Mouse (Mus musculus) heart, postnatal 14 days (tissue): ENCODE measurements around the gene Lacc1. TPM values are rescaled to one million over a fixed set of nuclear protein-coding genes. Genes with fewer than 3 reads are reported as not detected.
"Not testable (repeated sequence)": the region's sequence is repeated elsewhere in the genome, so short reads cannot be mapped to it uniquely, and the experiment has no call there.

Source experiments
- DNase-seq, 2 experiments: peaks; one replicate each; pipeline ENCODE4 v3.0.0; 2021 to 2022
- intact Hi-C: fragments of 180-260 bp; cut with DNase I; formaldehyde crosslinking; loops from one replicate; pipeline ENCODE4 v1.15.1; 2025
- long read RNA-seq, 2 experiments: library from polyadenylated mRNA; stranded (forward); transcript quantifications; one replicate each; pipeline ENCODE4 v2.0.0; 2021
- total RNA-seq, 2 experiments: library from RNA; stranded (reverse); gene quantifications; 2 replicates each; pipeline ENCODE4 v1.2.3; 2021

The Lacc1 gene
- total RNA-seq, result 1 to 10 TPM; 2.7 TPM
- long read RNA-seq, experiment 1, partial matches to known transcripts, result 1 of 5 reads
- long read RNA-seq, experiment 1, other reads (novel, unspliced or antisense), result 0 of 5 reads
- long read RNA-seq, experiment 2, result 0 reads

- peak; percentile 87 to 91 for DNase-seq
- intact Hi-C loops, result no loop called here
These were observed at the start of gene Lacc1, which contains the start of gene Ccdc122 for GRCm38 (mm10) chr14:77036226-77037046. Lacc1 (minus strand) TSS chr14:77036904. Ccdc122 (plus strand) TSS chr14:77036772.

- intact Hi-C loops, result no loop called here
- no peak for DNase-seq
These were observed 44.5 kb upstream of the Lacc1 start for GRCm38 (mm10) chr14:77081248-77081647.

GRCm38 (mm10) chr14:77069361-77069760, 32.7 kb upstream of the Lacc1 start:
- intact Hi-C loops, result no loop called here
- DNase-seq, result peak in 1 of 2 experiments; percentile 2

GRCm38 (mm10) chr14:77053288-77053687, 16.6 kb upstream of the Lacc1 start:
- no peak for DNase-seq
- intact Hi-C loops, result loop anchor here (2.0 to 5.0 kb wide), 3 partner anchors 784 to 1220 kb away; no protein-coding TSS in a partner anchor

GRCm38 (mm10) chr14:77037832-77038425, 1.2 kb upstream of the Lacc1 start:
- intact Hi-C loops, result no loop called here

GRCm38 (mm10) chr14:77037330-77037729, 626 bp upstream of the Lacc1 start:
- no peak for DNase-seq

More at GRCm38 (mm10) chr14:77037832-77038425, 1.2 kb upstream of the Lacc1 start:
- no peak for DNase-seq

GRCm38 (mm10) chr14:77034970-77035369, 1.7 kb downstream of the Lacc1 start:
- intact Hi-C loops, result no loop called here
- no peak for DNase-seq

More at GRCm38 (mm10) chr14:77037330-77037729, 626 bp upstream of the Lacc1 start:
- intact Hi-C loops, result no loop called here

- DNase-seq, result no peak
- intact Hi-C loops, result no loop called here
These were observed 2.4 kb downstream of the Lacc1 start for GRCm38 (mm10) chr14:77034175-77034915.

- intact Hi-C loops, result no loop called here
These were observed 3.3 kb downstream of the Lacc1 start for GRCm38 (mm10) chr14:77033391-77033790.

GRCm38 (mm10) chr14:77032433-77032832, 4.3 kb downstream of the Lacc1 start:
- DNase-seq, result no peak
- intact Hi-C loops, result no loop called here

More at GRCm38 (mm10) chr14:77033391-77033790, 3.3 kb downstream of the Lacc1 start:
- no peak for DNase-seq

GRCm38 (mm10) chr14:77030808-77031207, 5.9 kb downstream of the Lacc1 start:
- DNase-seq, result no peak
- intact Hi-C loops, result no loop called here

GRCm38 (mm10) chr14:77029319-77030054, 7.2 kb downstream of the Lacc1 start:
- no peak for DNase-seq
- intact Hi-C loops, result no loop called here

GRCm38 (mm10) chr14:77024499-77024898, 12.2 kb downstream of the Lacc1 start:
- no peak for DNase-seq
- intact Hi-C loops, result no loop called here

- intact Hi-C loops, result loop anchor here (10.0 kb wide), 1 partner anchor 862 kb away; no protein-coding TSS in a partner anchor
These were observed 19.5 kb downstream of the Lacc1 start for GRCm38 (mm10) chr14:77017211-77017610.

GRCm38 (mm10) chr14:77016783-77017182, 19.9 kb downstream of the Lacc1 start:
- not testable (repeated sequence) for DNase-seq
- intact Hi-C loops, result loop anchor here (10.0 kb wide), 1 partner anchor 862 kb away; no protein-coding TSS in a partner anchor

More at GRCm38 (mm10) chr14:77017211-77017610, 19.5 kb downstream of the Lacc1 start:
- no peak for DNase-seq

GRCm38 (mm10) chr14:77011804-77012203, 24.9 kb downstream of the Lacc1 start:
- peak; percentile 63 to 79 for DNase-seq
- intact Hi-C loops, result loop anchor here (1.0 to 10.0 kb wide), 3 partner anchors 532 to 890 kb away; no protein-coding TSS in a partner anchor

GRCm38 (mm10) chr14:77008238-77008637, 28.5 kb downstream of the Lacc1 start:
- peak; percentile 75 to 84 for DNase-seq
- intact Hi-C loops, result loop anchor here (1.0 to 5.0 kb wide), 3 partner anchors 56 to 506 kb away; no protein-coding TSS in a partner anchor

GRCm38 (mm10) chr14:77005566-77005965, 31.1 kb downstream of the Lacc1 start:
- no peak for DNase-seq
- intact Hi-C loops, result loop anchor here (5.0 kb wide), 1 partner anchor 53 kb away; no protein-coding TSS in a partner anchor

GRCm38 (mm10) chr14:77004740-77005139, 32.0 kb downstream of the Lacc1 start:
- DNase-seq, result no peak
- intact Hi-C loops, result loop anchor here (5.0 kb wide), 1 partner anchor 52 kb away; no protein-coding TSS in a partner anchor
